8 mouse cellular contexts compared by ENCODE assay signal in genomic region chr8:84148531-84148850, GRCm38 (mm10). TPM values are rescaled to one million over a fixed set of nuclear protein-coding genes. Genes with fewer than 3 reads are reported as not detected.
DNase-seq lines count a peak whose midpoint lies in the region; ATAC-seq and TF ChIP-seq lines count a peak whose summit lies in the region.
"Had no signal": no experiment of that assay in that cellular context is flagged by ENCODE, and none has a peak within 500 bp of the region (broad histone marks: within the 10 kb centered on the region; RNA-seq: fewer than 3 reads in every experiment).

No protein-coding gene starts in this region.

- DNase-seq in MEL (ENCODE audit: low read depth, low spot score): no peak
- peak; percentile 74 for DNase-seq in cerebellum, adult 9-11 months
- DNase-seq in intestine, embryonic 14.5 days (ENCODE audit: low spot score): no peak
- peak; percentile 14 for DNase-seq in lung, postnatal 36 days
- DNase-seq in right cerebral cortex, postnatal 25 days: no peak
- no peak for DNase-seq in spleen, adult 18-20 months

- no peaks in the 10 kb centered on the region for H3K9me3 ChIP-seq in MEL (replicated peaks; ENCODE audit: insufficient read depth, low read length)
- H3K9me3 ChIP-seq in intestine, embryonic 14.5 days (ENCODE audit: control insufficient read depth, low read length): no peaks in the 10 kb centered on the region

- peaks cover 0 to 10% of the 10 kb centered on the region in 2 experiments; a peak in 2 of 4 replicates for H3K36me3 ChIP-seq in MEL (ENCODE audit: control insufficient read depth in 1 of 2, insufficient read depth in 2 of 2, low read length in 2 of 2)
- H3K36me3 ChIP-seq in intestine, embryonic 14.5 days (ENCODE audit: control insufficient read depth, insufficient read depth, low read length): peaks cover 5% of the 10 kb centered on the region

- no peak for TF ChIP-seq RAD21 in MEL (IDR thresholded peaks at IDR 0.05; ENCODE audit: low read depth, low read length)

- H3K4me2 ChIP-seq in intestine, embryonic 14.5 days (ENCODE audit: low read length): peak overlapping the region; percentile 87

- H3K27me3 ChIP-seq in MEL (ENCODE audit: control insufficient read depth in 1 of 2, insufficient read depth in 2 of 2, low read length in 2 of 2): no peaks in the 10 kb centered on the region
- no peaks in the 10 kb centered on the region for H3K27me3 ChIP-seq in intestine, embryonic 14.5 days (replicated peaks; ENCODE audit: control insufficient read depth, insufficient read depth, low read length)

- H3K9ac ChIP-seq in MEL (ENCODE audit: control insufficient read depth, low read depth, low read length, poor library complexity, severe bottlenecking): peak overlapping the region; percentile 43; the same call in 1 of the 2 replicates
- H3K9ac ChIP-seq in intestine, embryonic 14.5 days (ENCODE audit: low read length): no peak overlapping the region

- no peak for ATAC-seq in intestine, embryonic 14.5 days (replicated peaks; ENCODE audit: low FRiP score, low TSS enrichment, low read depth)
- ATAC-seq in erythroblast, adult 5-6 weeks (replicated peaks; ENCODE audit: low FRiP score, poor library complexity, severe bottlenecking): no peak

- WGBS in intestine, embryonic 14.5 days: 89% methylated on average over 5 of the region's 5 CpGs

- no peak for TF ChIP-seq EP300 in MEL (IDR thresholded peaks at IDR 0.05; ENCODE audit: low read depth in 1 of 2, low read length in 2 of 2)

- no peak overlapping the region for H3K27ac ChIP-seq in MEL (ENCODE audit: control insufficient read depth, low read depth, low read length)
- H3K27ac ChIP-seq in intestine, embryonic 14.5 days (ENCODE audit: low read depth): no peak overlapping the region

- peaks cover 4% of the 10 kb centered on the region; the same call in 1 of the 2 replicates for H3K79me2 ChIP-seq in MEL (ENCODE audit: control insufficient read depth, insufficient read depth, low read length, poor library complexity)

- peaks cover 0 to 12% of the 10 kb centered on the region in 2 experiments; a peak in 2 of 4 replicates for H3K4me1 ChIP-seq in MEL (ENCODE audit: control insufficient read depth in 1 of 2, insufficient read depth in 2 of 2, low read length in 2 of 2)
- peaks cover 14% of the 10 kb centered on the region; the same call in 1 of the 2 replicates for H3K4me1 ChIP-seq in intestine, embryonic 14.5 days (replicated peaks; ENCODE audit: control insufficient read depth, insufficient read depth, low read length)

- no peak overlapping the region; a peak in 1 of 4 replicates for H3K4me3 ChIP-seq in MEL (ENCODE audit: control insufficient read depth in 1 of 2, insufficient read depth in 1 of 2, low read depth in 2 of 2, low read length in 2 of 2)
- H3K4me3 ChIP-seq in intestine, embryonic 14.5 days (ENCODE audit: low read depth, low read length): peak overlapping the region; percentile 68

- no peak for TF ChIP-seq CTCF in MEL (IDR thresholded peaks at IDR 0.05 in 2 of 3, conservative IDR thresholded peaks at IDR 0.05 in 1 of 3; ENCODE audit: control insufficient read depth in 1 of 3, insufficient read depth in 1 of 3, low read depth in 2 of 3, low read length in 3 of 3, poor library complexity in 1 of 3, severe bottlenecking in 1 of 3)

- no peak for TF ChIP-seq POLR2A in MEL (IDR thresholded peaks at IDR 0.05; ENCODE audit: control insufficient read depth in 1 of 2, insufficient read depth in 1 of 2, low read depth in 1 of 2, low read length in 2 of 2, poor library complexity in 1 of 2)

TF ChIP-seq in MEL, 35 proteins besides CTCF, POLR2A, EP300 and RAD21:
- TF ChIP-seq POLR2AphosphoS2 (IDR thresholded peaks at IDR 0.05; ENCODE audit: low read length): no peak
- no peak for TF ChIP-seq MAZ (IDR thresholded peaks at IDR 0.05; ENCODE audit: low read depth, low read length)
- no peak for TF ChIP-seq CHD1 (IDR thresholded peaks at IDR 0.05; ENCODE audit: low read depth, low read length)
- TF ChIP-seq BHLHE40 (IDR thresholded peaks at IDR 0.05; ENCODE audit: borderline replicate concordance, low read depth, low read length): no peak

RNA-seq across cellular contexts. Expression of gene 4930432K21Rik, which starts 0.7 kb away (rescaled TPM):
- total RNA-seq in MEL (2012; rRNA removed): 1.3 and 2.2 TPM in 2 replicates
- 1 to 10 TPM in 1 of 2 experiments, not detected in 1; 3.0 TPM for polyA plus RNA-seq in MEL (2012; ENCODE audit: insufficient read depth in 1 of 2, insufficient read length in 2 of 2, low read depth in 1 of 2, low replicate concordance in 2 of 2, missing spikeins in 1 of 2)
- 0.48 and 0.92 TPM in 2 replicates for polyA plus RNA-seq in intestine, embryonic 14.5 days (2014; fragmentation: Nextera tagmentation; extraction: Ambion mirVana)
- total RNA-seq in erythroblast, adult 5-6 weeks (2015; ENCODE audit: low replicate concordance): not detected in 2 replicates
- 0.43 TPM in 1 of 2 replicates, not detected in the other for total RNA-seq in erythroblast, adult 5-6 weeks (2017; ENCODE audit: low replicate concordance)
- total RNA-seq: liver, adult 2 months had no signal

RNA-seq across cellular contexts. Expression of gene Cc2d1a, which starts 0.8 kb away (rescaled TPM):
- 7.3 and 9.1 TPM in 2 replicates for total RNA-seq in MEL (2012; rRNA removed)
- polyA plus RNA-seq in MEL (2012; ENCODE audit: insufficient read depth in 1 of 2, insufficient read length in 2 of 2, low read depth in 1 of 2, low replicate concordance in 2 of 2, missing spikeins in 1 of 2): 10 to 100 TPM in 1 of 2 experiments, not detected in 1; 18.7 TPM
- polyA plus RNA-seq in intestine, embryonic 14.5 days (2014; fragmentation: Nextera tagmentation; extraction: Ambion mirVana): 17.4 and 19.5 TPM in 2 replicates
- total RNA-seq in erythroblast, adult 5-6 weeks (2015; ENCODE audit: low replicate concordance): 4.2 and 7.3 TPM in 2 replicates
- 0.60 and 2.5 TPM in 2 replicates for total RNA-seq in erythroblast, adult 5-6 weeks (2017; ENCODE audit: low replicate concordance)

RNA-seq across cellular contexts. Expression of gene Podnl1, which starts 22.7 kb away (rescaled TPM):
- 0.04 and 0.07 TPM in 2 replicates for total RNA-seq in MEL (2012; rRNA removed)
- polyA plus RNA-seq in MEL (2012; ENCODE audit: insufficient read depth in 1 of 2, insufficient read length in 2 of 2, low read depth in 1 of 2, low replicate concordance in 2 of 2, missing spikeins in 1 of 2): under 1 TPM in 1 of 2 experiments, not detected in 1; 0.08 TPM
- 0.46 and 0.49 TPM in 2 replicates for polyA plus RNA-seq in intestine, embryonic 14.5 days (2014; fragmentation: Nextera tagmentation; extraction: Ambion mirVana)
- not detected in 2 replicates for total RNA-seq in erythroblast, adult 5-6 weeks (2015; ENCODE audit: low replicate concordance)
- not detected in 2 replicates for total RNA-seq in erythroblast, adult 5-6 weeks (2017; ENCODE audit: low replicate concordance)
- total RNA-seq: liver, adult 2 months had no signal

RNA-seq across cellular contexts. Expression of gene Nanos3, which starts 36.5 kb away (rescaled TPM):
- 0.56 and 2.0 TPM in 2 replicates for total RNA-seq in MEL (2012; rRNA removed)
- 1 to 10 TPM in 1 of 2 experiments, not detected in 1; 1.7 TPM for polyA plus RNA-seq in MEL (2012; ENCODE audit: insufficient read depth in 1 of 2, insufficient read length in 2 of 2, low read depth in 1 of 2, low replicate concordance in 2 of 2, missing spikeins in 1 of 2)
- polyA plus RNA-seq in intestine, embryonic 14.5 days (2014; fragmentation: Nextera tagmentation; extraction: Ambion mirVana): 4.1 and 4.4 TPM in 2 replicates
- not detected in 2 replicates for total RNA-seq in erythroblast, adult 5-6 weeks (2015; ENCODE audit: low replicate concordance)
- not detected in 2 replicates for total RNA-seq in erythroblast, adult 5-6 weeks (2017; ENCODE audit: low replicate concordance)
- total RNA-seq: liver, adult 2 months had no signal
- polyA plus RNA-seq: liver, adult 2 months had no signal

RNA-seq across cellular contexts. Expression of gene Dcaf15, which starts 43.9 kb away (rescaled TPM):
- 34.4 and 37.0 TPM in 2 replicates for total RNA-seq in MEL (2012; rRNA removed)
- 10 to 100 TPM in 1 of 2 experiments, not detected in 1; 56.1 TPM for polyA plus RNA-seq in MEL (2012; ENCODE audit: insufficient read depth in 1 of 2, insufficient read length in 2 of 2, low read depth in 1 of 2, low replicate concordance in 2 of 2, missing spikeins in 1 of 2)
- polyA plus RNA-seq in intestine, embryonic 14.5 days (2014; fragmentation: Nextera tagmentation; extraction: Ambion mirVana): 10.8 and 11.7 TPM in 2 replicates
- total RNA-seq in erythroblast, adult 5-6 weeks (2015; ENCODE audit: low replicate concordance): 0.19 and 4.0 TPM in 2 replicates
- 1.9 and 2.9 TPM in 2 replicates for total RNA-seq in erythroblast, adult 5-6 weeks (2017; ENCODE audit: low replicate concordance)

Comparison
In these comparisons a context has a peak if more than half of its experiments do, and no peak if none do; other contexts are left out.
1. DNase-seq: peak in cerebellum, adult 9-11 months (single experiment) and lung, postnatal 36 days (single experiment); none in MEL (single experiment), intestine, embryonic 14.5 days (single experiment), right cerebral cortex, postnatal 25 days (single experiment) and spleen, adult 18-20 months (0 of 2).